Mouse (Mus musculus) stomach, postnatal 0 days (tissue): Measurements from ENCODE around the gene Cytip.

Source experiments
- CTCF ChIP-seq: IDR thresholded peaks from 2 replicates; pipeline ENCODE4 v1.5.1; 2016; ENCODE audit warnings: antibody characterized with exemption, low read depth, mild to moderate bottlenecking, moderate library complexity
- EP300 ChIP-seq: optimal IDR thresholded peaks from 2 replicates; pipeline ENCODE3; 2016; ENCODE audit warnings: antibody characterized with exemption

GRCm38 (mm10) chr2:58184197-58184596 is 11.1 kb downstream of the Cytip start:
- TF ChIP-seq CTCF (no peak), EP300 (no peak)
